Mouse (Mus musculus) MEL (cell line): ENCODE measurements around the gene Fryl.
A peak's percentile ranks its signal among the peaks of the same experiment; 100 is the strongest.

Source experiments
- CTCF ChIP-seq, 3 experiments: IDR thresholded peaks in 2 of 3; conservative IDR thresholded peaks in 1 of 3; 2 replicates each; pipeline ENCODE4 v1.5.1; 2011 to 2012; ENCODE audit warnings: low read length in 3 of 3, low read depth in 2 of 3, mild to moderate bottlenecking in 2 of 3, improper control_type of control experiment in 1 of 3, inconsistent platforms in 1 of 3, mixed read lengths in 1 of 3, moderate library complexity in 1 of 3; ENCODE audit not compliant: control insufficient read depth in 1 of 3, insufficient read depth in 1 of 3, poor library complexity in 1 of 3, severe bottlenecking in 1 of 3
- ELF1 ChIP-seq: IDR thresholded peaks from 2 replicates; pipeline ENCODE4 v1.6.1; 2014; ENCODE audit warnings: low read depth, mild to moderate bottlenecking, inconsistent platforms, low read length, improper control_type of control experiment, moderate library complexity
- EP300 ChIP-seq, 2 experiments: IDR thresholded peaks; 2 replicates each; pipeline ENCODE4 v1.6.1; 2011; ENCODE audit warnings: improper control_type of control experiment in 2 of 2, low read length in 2 of 2, low read depth in 1 of 2, mild to moderate bottlenecking in 1 of 2
- ETS1 ChIP-seq: IDR thresholded peaks from 2 replicates; pipeline ENCODE4 v1.6.1; 2012; ENCODE audit warnings: low read depth, mild to moderate bottlenecking, inconsistent platforms, low read length, improper control_type of control experiment, moderate library complexity
- GATA1 ChIP-seq: IDR thresholded peaks from 2 replicates; pipeline ENCODE4 v1.6.1; 2011; ENCODE audit warnings: low read depth, low read length, improper control_type of control experiment
- MAX ChIP-seq: IDR thresholded peaks from 2 replicates; pipeline ENCODE4 v1.6.1; 2011; ENCODE audit warnings: low read length, improper control_type of control experiment
- MYC ChIP-seq: IDR thresholded peaks from 2 replicates; pipeline ENCODE4 v1.6.1; 2011; ENCODE audit warnings: low read depth, mild to moderate bottlenecking, low read length, improper control_type of control experiment, moderate library complexity
- NRF1 ChIP-seq: IDR thresholded peaks from 2 replicates; pipeline ENCODE4 v1.6.1; 2014; ENCODE audit warnings: low read depth, mild to moderate bottlenecking, inconsistent platforms, low read length, improper control_type of control experiment, moderate library complexity; ENCODE audit not compliant: poor library complexity, insufficient read depth, severe bottlenecking
- POLR2A ChIP-seq, 2 experiments: IDR thresholded peaks; 2 replicates each; pipeline ENCODE4 v1.6.1; 2011 to 2012; ENCODE audit warnings: low read length in 2 of 2, mild to moderate bottlenecking in 2 of 2, control low read depth in 1 of 2, improper control_type of control experiment in 1 of 2, low read depth in 1 of 2, moderate library complexity in 1 of 2; ENCODE audit not compliant: control insufficient read depth in 1 of 2, insufficient read depth in 1 of 2, poor library complexity in 1 of 2
- POLR2AphosphoS2 ChIP-seq: IDR thresholded peaks from 2 replicates; pipeline ENCODE4 v1.6.1; 2011; ENCODE audit warnings: low read length, improper control_type of control experiment
- POLR2AphosphoS5 ChIP-seq: IDR thresholded peaks from 2 replicates; pipeline ENCODE4 v1.6.1; 2012; ENCODE audit warnings: low read depth, borderline replicate concordance, mild to moderate bottlenecking, inconsistent platforms, low read length, moderate library complexity, mixed read lengths
- TCF12 ChIP-seq: IDR thresholded peaks from 2 replicates; pipeline ENCODE4 v1.6.1; 2014; ENCODE audit warnings: low read depth, mild to moderate bottlenecking, inconsistent platforms, low read length, improper control_type of control experiment, moderate library complexity
- USF2 ChIP-seq, 2 experiments: IDR thresholded peaks; 2 replicates each; pipeline ENCODE4 v1.6.1; 2011 to 2012; ENCODE audit warnings: improper control_type of control experiment in 2 of 2, low read length in 2 of 2, borderline replicate concordance in 1 of 2, inconsistent platforms in 1 of 2, low read depth in 1 of 2, mild to moderate bottlenecking in 1 of 2; ENCODE audit not compliant: insufficient read depth in 1 of 2
- ZNF384 ChIP-seq: IDR thresholded peaks from 2 replicates; pipeline ENCODE4 v1.6.1; 2012; ENCODE audit warnings: low read depth, mild to moderate bottlenecking, inconsistent platforms, low read length, improper control_type of control experiment

- no peak for TF ChIP-seq CTCF (IDR thresholded peaks at IDR 0.05 in 2 of 3, conservative IDR thresholded peaks at IDR 0.05 in 1 of 3; ENCODE audit: control insufficient read depth in 1 of 3, insufficient read depth in 1 of 3, low read depth in 2 of 3, low read length in 3 of 3, poor library complexity in 1 of 3, severe bottlenecking in 1 of 3)
- peak; percentile 76 for TF ChIP-seq ELF1
- TF ChIP-seq ZNF384 = no peak
- peak; percentile 82 to 94 for TF ChIP-seq POLR2A (IDR thresholded peaks at IDR 0.05; ENCODE audit: control insufficient read depth in 1 of 2, insufficient read depth in 1 of 2, low read depth in 1 of 2, low read length in 2 of 2, poor library complexity in 1 of 2)
- TF ChIP-seq USF2 (IDR thresholded peaks at IDR 0.05; ENCODE audit: borderline replicate concordance in 1 of 2, insufficient read depth in 1 of 2, low read depth in 1 of 2, low read length in 2 of 2) = no peak
- no peak for TF ChIP-seq GATA1
- TF ChIP-seq NRF1 = peak; percentile 88
- TF ChIP-seq TCF12 = peak; percentile 10; the same call in 1 of the 2 replicates
- TF ChIP-seq ETS1 = 0 out of 2 replicates have a peak, but pooled peaks have one; percentile 19
- TF ChIP-seq MAX = peak; percentile 72
- TF ChIP-seq MYC = peak; percentile 73; the same call in 1 of the 2 replicates
- TF ChIP-seq EP300 (IDR thresholded peaks at IDR 0.05; ENCODE audit: low read depth in 1 of 2, low read length in 2 of 2) = no peak; a peak in 1 of 4 replicates
- peak; percentile 90 for TF ChIP-seq POLR2AphosphoS2
- no peak for TF ChIP-seq POLR2AphosphoS5
These were observed 36.4 kb upstream of the Fryl start, which contains the start of gene Ociad1 for GRCm38 (mm10) chr5:73292502-73293457.
